Mouse (Mus musculus) retina, postnatal 1 day (tissue): ENCODE measurements around the gene Fam131b.
A peak's percentile ranks its signal among the peaks of the same experiment; 100 is the strongest.

Experiments
- DNase-seq: peaks from one replicate; pipeline ENCODE4 v3.0.0-alpha.2; 2012

Fam131b gene

GRCm38 (mm10) chr6:42326509-42326908 lies 2.1 kb upstream of the Fam131b start:
- no peak for DNase-seq

DNA sequence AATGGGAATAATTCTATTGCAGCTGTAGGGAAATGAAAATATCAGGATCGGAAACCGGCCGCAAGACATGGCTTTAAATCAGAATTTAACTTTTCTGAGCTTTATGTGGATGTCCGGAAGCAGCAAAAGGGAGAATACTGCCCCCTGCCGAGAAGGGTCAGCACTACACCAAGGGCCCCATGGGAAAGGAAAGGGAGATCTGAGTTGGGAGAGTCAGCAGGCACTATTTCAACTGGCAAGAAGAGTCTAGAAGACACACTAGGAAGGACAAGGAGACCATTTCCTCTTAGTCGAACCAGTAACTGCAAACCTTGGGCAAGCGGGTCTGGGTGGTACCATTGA lies 796 bp upstream of the Fam131b start:
- peak; percentile 85 for DNase-seq

DNA sequence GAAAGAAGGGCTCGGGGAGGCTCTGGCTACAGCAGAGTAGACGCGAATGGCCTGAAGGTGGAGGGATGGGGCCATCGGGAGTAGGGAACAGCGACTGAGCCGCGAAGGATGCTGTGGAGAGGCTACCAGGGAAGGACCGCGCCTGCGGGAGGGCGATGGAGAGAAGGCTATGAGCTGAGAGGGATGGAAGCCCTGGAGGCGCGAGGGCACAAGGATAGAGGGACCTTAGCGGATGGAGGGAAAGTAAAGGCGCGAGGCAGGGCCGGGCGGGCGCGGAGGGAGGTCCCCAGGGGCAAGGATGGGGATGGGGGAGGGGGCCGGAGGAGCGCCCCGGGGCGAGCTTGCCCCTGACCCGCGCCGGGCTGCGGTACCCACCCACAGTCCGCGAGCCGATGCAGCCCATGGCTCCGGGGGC lies 369 bp downstream of the Fam131b start:
- DNase-seq = peak; percentile 63

DNA sequence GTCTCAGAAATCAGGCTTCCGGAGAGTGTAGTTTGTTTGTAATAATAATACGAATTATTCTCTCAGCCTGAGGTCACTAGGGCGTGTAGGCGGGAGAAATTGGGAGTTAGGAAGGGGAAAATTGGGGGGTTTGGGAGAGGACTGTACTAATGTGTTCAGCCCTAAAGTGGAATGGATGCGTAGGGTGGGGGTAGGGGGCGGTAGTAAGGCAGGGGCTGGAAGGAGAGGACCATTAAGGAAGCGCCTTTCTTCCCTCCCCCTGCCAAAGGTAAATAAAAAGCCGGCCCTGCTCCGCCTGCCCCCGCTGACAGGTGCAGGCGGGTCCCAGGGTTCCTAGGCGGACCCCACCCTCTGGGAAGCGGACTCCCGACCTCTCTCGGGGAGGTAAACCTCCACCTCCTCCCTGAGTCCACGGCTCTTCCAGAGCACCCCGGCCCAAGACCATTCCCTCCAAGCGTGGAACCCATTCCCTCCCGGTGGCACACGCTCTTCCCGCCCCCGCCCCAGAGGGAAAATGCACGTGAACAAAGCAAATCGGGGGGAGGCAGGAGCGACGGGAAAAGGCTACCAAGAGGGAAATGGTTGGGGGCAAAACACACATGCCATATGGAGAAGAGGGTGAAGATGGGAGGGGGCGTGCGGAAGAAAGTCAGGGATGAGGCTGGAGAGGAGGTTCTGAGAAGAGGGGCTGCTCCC lies 924 bp downstream of the Fam131b start:
- peak; percentile 24 for DNase-seq

DNA sequence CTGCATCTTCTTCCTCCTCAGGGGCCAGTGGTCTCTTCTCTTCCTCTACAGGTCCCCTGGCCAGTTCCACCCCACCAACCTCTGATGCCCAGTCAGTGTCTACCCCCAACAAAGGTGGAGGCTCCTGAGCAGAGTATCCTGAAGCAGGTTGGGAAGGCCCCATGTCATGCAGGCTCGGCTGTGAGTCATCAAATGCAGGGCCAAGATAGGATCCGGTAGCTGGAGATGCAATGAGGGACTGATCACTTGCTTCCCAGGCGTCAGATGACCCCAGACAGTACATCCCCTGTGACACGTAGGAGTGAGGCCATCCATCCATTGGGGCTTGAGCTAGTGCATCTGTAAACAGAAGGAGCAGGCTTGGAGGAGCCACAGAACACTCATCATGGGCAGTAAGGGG lies 6.2 kb downstream of the Fam131b start:
- no peak for DNase-seq

GRCm38 (mm10) chr6:42310427-42311053 lies 13.9 kb downstream of the Fam131b start:
- no peak for DNase-seq

DNA sequence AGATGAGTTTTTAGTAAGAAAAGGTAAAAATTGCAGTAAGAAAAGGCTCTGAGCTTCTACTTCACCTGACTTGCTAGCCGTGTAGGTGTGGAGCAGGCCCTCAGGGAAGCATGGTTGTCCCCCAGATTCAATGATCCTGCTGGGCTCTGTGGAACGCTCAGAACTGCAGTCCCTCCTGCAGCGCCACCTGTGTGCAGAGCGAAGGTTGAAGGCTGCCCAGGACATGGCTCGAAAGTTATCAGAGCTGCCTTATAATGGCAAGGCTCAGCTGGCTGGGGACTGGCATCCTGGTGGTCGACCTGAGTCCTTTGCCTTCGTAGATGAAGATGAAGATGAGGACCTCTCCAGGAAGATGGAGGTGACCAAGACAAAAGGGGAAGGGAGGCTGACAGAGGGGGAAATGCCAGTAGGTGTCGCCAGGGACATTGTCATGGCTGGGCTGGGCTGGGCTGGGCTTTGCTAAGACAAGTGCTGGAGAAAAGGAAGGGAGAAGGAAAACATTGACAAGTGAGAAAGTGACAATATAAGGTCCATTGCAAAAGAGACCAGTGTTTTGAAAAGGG lies 14.5 kb downstream of the Fam131b start:
- DNase-seq = no peak

DNA sequence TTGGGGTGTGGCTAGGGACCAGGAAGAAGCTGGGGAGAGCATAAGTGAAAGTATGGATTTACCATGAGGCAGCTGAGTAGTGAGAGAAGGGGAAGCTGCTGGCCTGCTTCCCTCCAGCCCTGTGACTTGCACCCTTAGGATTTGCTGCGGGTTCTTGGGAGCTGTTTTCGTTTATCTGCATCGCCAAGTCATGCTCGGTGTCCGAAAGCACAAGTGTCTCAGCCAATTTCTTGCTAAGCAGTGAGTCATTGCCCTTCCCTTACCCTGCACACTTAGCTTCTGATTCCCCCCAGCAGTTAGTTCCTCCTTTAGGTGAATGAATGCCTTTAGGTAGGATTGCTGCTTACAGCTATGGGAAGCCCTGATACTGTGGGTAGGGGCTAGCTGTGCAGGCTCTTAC lies 25.1 kb downstream of the Fam131b start:
- DNase-seq = no peak

- no peak for DNase-seq
These were observed 28.8 kb downstream of the Fam131b start for GRCm38 (mm10) chr6:42295549-42296094.

DNA sequence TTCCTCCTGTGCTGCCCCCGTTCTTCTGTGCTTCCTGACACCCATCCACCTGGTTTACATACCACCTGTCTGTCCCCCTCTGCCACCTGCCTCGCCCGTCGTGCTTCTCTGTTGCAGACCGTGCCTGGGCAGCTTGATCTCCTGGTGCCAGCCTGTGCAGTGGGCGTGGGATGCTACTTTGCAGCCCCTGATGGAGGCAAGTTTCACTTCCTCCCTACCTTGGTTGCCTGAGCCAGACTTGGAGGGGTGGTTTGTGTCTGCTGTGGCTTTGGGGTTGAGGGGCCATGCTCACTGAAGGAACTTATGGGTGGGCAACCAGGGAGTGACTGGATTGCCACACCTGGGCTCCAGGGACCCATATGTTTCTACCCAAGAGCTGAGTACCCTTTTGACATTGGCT lies 31.1 kb downstream of the Fam131b start:
- no peak for DNase-seq

GRCm38 (mm10) chr6:42287562-42287961 lies 36.9 kb downstream of the Fam131b start:
- no peak for DNase-seq

GRCm38 (mm10) chr6:42286448-42286847 lies 38.0 kb downstream of the Fam131b start, which contains the start of gene Clcn1:
Gene Clcn1, plus strand, starts transcription at chr6:42286685.
- DNase-seq = no peak

GRCm38 (mm10) chr6:42282865-42283528 lies 41.4 kb downstream of the Fam131b start:
- DNase-seq = no peak

GRCm38 (mm10) chr6:42276151-42276550 lies 48.3 kb downstream of the Fam131b start:
- DNase-seq = no peak

DNA sequence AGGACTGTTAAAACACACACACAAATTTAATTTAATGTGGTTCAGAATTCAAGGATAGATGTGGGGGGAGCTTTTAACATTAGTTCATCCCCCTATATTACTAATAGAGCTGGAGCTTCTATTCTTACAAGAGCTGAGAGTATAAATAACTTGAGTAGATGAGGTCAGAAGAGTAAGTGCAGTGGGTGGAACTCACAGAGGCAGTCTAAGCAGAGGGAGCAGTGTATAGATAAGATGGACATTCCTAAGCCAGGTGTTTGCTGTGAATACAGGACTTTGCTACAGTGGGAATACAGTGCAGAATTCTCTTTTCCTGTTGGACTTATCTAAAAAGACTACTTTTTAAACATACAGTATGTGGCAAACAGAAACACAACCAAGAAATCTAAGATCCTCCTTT lies 53.6 kb downstream of the Fam131b start:
- no peak for DNase-seq

- peak; percentile 38 for DNase-seq
These were observed 58.8 kb downstream of the Fam131b start for GRCm38 (mm10) chr6:42265391-42266330.
